Mouse (Mus musculus) embryonic facial prominence, embryonic 13.5 days (tissue): ENCODE results near the gene Lrp6. TPM values are rescaled to one million over a fixed set of nuclear protein-coding genes. Genes with fewer than 3 reads are reported as not detected.

Experiments
- ATAC-seq: fragments of 200-750 bp; cut with Nextera tagmentation; 2 replicates; pipeline ENCODE4 v1.8.0; 2017; ENCODE audit warnings: low read depth; ENCODE audit not compliant: insufficient number of reproducible peaks, insufficient read depth, low FRiP score, low TSS enrichment
- H3K27ac ChIP-seq: fragments of 300-500 bp; sonication (generic); 2 replicates; pipeline ENCODE4 v1.5.1; 2015; ENCODE audit warnings: moderate library complexity, mild to moderate bottlenecking, inconsistent platforms
- H3K27me3 ChIP-seq: fragments of 300-500 bp; sonication (generic); 2 replicates; pipeline ENCODE4 v1.6.1; 2015; ENCODE audit warnings: mild to moderate bottlenecking, inconsistent platforms
- H3K36me3 ChIP-seq: fragments of 300-500 bp; sonication (generic); 2 replicates; pipeline ENCODE4 v1.6.1; 2015; ENCODE audit warnings: mild to moderate bottlenecking, inconsistent platforms
- H3K4me1 ChIP-seq: fragments of 300-500 bp; sonication (generic); 2 replicates; pipeline ENCODE4 v1.6.1; 2015; ENCODE audit warnings: inconsistent platforms
- H3K4me2 ChIP-seq: fragments of 300-500 bp; sonication (generic); 2 replicates; pipeline ENCODE4 v1.6.1; 2015; ENCODE audit warnings: moderate library complexity, mild to moderate bottlenecking, inconsistent platforms
- H3K4me3 ChIP-seq: fragments of 300-500 bp; sonication (generic); 2 replicates; pipeline ENCODE4 v1.5.1; 2015; ENCODE audit warnings: mild to moderate bottlenecking, inconsistent platforms
- H3K9ac ChIP-seq: fragments of 300-500 bp; sonication (generic); 2 replicates; pipeline ENCODE4 v1.6.1; 2015; ENCODE audit warnings: mild to moderate bottlenecking, inconsistent platforms
- H3K9me3 ChIP-seq: fragments of 300-500 bp; sonication (generic); 2 replicates; pipeline ENCODE4 v1.6.1; 2016; ENCODE audit warnings: inconsistent platforms
- WGBS: fragments of 180-500 bp; shearing (Covaris S2); methylation state at CpG from one replicate; pipeline ENCODE4 v1.1.7; 2015; ENCODE audit warnings: mixed read lengths; 5-methylcytosine and 5-hydroxymethylcytosine counted together
- polyA plus RNA-seq: library from polyadenylated mRNA; unstranded; fragments of >200 nt; fragmentation: Nextera tagmentation; extraction: Ambion mirVana; gene quantifications from 2 replicates; pipeline ENCODE4 v1.2.1, GENCODE M21; 2015

Lrp6 gene
- polyA plus RNA-seq, 1 experiment from 2014 or later, result 34.2 TPM

DNA sequence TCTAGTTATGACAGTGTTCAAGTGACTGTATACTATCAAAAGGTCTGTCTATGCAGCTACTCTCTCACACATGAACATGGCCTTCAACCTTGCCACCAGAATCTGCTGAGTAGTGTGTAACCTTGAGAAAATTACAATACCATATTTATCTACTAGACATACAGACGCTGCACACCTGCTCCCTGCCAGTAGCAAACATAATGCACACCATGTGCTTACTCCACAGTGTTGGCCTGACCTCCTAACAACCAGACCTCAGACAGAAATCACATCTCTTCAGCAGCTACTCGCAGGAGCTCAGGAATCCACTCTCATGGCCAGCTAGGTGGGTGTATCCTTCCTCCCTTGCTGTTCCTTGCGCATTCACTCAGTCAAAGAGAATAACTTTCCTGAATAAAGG is 21.9 kb downstream of the Lrp6 start:
- no peaks in the 10 kb centered on the region for H3K9me3 ChIP-seq

DNA sequence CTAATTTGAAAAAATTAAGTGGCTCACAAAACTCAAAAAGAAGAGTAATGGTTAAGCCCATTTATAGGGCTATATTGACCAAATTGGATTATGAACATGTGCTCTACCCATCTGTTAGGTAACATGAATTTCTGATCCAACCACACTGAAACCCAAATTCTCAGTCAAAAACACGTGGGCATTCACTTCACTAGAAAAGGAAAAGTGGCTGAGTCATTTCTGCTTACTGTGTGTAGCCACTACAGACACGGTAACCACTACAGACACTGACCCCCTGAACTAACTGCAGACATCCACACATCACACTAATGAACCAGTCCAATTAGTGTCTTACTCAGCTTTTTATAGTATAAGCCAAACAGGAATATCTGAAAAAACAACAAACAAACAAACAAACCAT is 22.7 kb downstream of the Lrp6 start:
- Histone ChIP-seq H3K4me2 (no peak overlapping the region), H3K27me3 (no peaks in the 10 kb centered on the region), H3K4me3 (no peak overlapping the region), H3K4me1 (peaks cover 21% of the 10 kb centered on the region), H3K9ac (no peak overlapping the region), H3K27ac (no peak overlapping the region), H3K9me3 (no peaks in the 10 kb centered on the region), H3K36me3 (peaks cover 15% of the 10 kb centered on the region)
- 54% methylated on average over 2 of the region's 2 CpGs for WGBS
- no peak for ATAC-seq

More for the DNA sequence above, 21.9 kb downstream of the Lrp6 start:
- peaks cover 15% of the 10 kb centered on the region for H3K36me3 ChIP-seq
- no peaks in the 10 kb centered on the region for H3K27me3 ChIP-seq
- WGBS, result 64% methylated on average over 3 of the region's 3 CpGs
- no peak overlapping the region for H3K4me3 ChIP-seq
- no peak overlapping the region for H3K27ac ChIP-seq
- no peak for ATAC-seq
- H3K4me2 ChIP-seq, result no peak overlapping the region
- H3K9ac ChIP-seq, result no peak overlapping the region
- H3K4me1 ChIP-seq, result peaks cover 21% of the 10 kb centered on the region

DNA sequence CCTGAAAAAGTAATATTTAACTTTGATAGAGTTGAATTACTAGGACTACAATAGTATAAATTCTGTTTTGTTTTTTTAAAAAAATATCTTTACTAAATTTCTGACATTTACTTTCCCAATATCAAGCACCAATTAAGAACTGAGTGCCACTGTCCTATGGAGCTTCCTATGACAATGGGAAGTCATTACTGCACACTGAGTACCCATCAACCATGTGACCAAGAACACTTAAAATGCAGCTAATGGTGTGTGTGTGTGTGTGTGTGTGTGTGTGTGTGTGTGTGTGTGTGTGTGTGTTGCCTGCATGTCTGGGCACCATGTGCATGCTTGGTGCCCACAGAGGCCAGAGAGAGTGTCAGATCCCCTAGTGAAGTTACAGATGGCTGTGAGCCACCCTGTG is 23.2 kb downstream of the Lrp6 start:
- no peak overlapping the region for H3K4me2 ChIP-seq
- no peak for ATAC-seq
- H3K27me3 ChIP-seq, result no peaks in the 10 kb centered on the region

DNA sequence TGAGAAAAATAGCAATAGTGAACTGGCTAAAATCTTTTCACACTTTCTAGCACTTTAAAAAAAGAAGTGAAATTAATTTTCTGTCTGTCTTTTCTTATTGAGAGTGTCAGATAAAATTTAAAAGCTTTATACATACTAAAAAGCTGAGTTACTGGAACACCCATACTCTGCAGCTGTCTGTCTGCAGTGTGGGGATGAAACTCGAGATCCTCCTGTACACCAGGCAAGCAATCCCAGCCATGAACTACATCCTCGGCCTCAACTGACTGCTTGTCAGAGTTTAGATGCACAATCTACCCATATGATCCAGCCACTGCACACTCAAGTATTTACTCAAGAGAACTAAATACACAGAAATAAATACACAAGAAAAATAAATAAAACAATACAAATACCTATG is 24.4 kb downstream of the Lrp6 start:
- H3K27ac ChIP-seq, result no peak overlapping the region
- H3K27me3 ChIP-seq, result no peaks in the 10 kb centered on the region
- H3K4me1 ChIP-seq, result peaks cover 21% of the 10 kb centered on the region
- H3K9me3 ChIP-seq, result no peaks in the 10 kb centered on the region
- H3K4me2 ChIP-seq, result no peak overlapping the region
- H3K36me3 ChIP-seq, result peaks cover 12% of the 10 kb centered on the region
- 53% methylated on average over 2 of the region's 2 CpGs for WGBS
- H3K9ac ChIP-seq, result no peak overlapping the region
- no peak for ATAC-seq
- no peak overlapping the region for H3K4me3 ChIP-seq

More for the DNA sequence above, 23.2 kb downstream of the Lrp6 start:
- H3K36me3 ChIP-seq, result peaks cover 12% of the 10 kb centered on the region
- no peak overlapping the region for H3K4me3 ChIP-seq
- H3K27ac ChIP-seq, result no peak overlapping the region
- H3K4me1 ChIP-seq, result peaks cover 21% of the 10 kb centered on the region
- H3K9ac ChIP-seq, result no peak overlapping the region
- no peaks in the 10 kb centered on the region for H3K9me3 ChIP-seq

DNA sequence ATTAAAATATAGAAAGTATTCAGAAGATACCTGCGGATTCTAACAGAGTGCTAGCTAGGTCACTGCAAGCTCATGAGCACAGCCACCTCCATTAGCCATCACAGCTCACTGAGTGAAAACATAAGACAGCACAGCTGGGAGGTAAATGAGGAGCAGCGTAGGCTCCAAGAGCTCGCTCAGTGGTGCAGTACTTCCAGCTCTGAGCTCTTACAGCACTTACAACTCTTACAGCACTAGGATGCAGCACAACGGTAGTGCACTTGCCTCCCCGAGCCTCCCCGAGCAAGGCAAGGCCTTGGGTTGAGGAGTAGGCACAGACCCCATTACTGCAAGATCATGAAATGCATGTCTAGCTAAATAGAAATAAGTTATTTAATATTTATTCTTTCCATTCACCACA is 26.6 kb downstream of the Lrp6 start:
- H3K4me2 ChIP-seq, result no peak overlapping the region
- H3K9me3 ChIP-seq, result no peaks in the 10 kb centered on the region
- 83% methylated on average over 6 of the region's 6 CpGs for WGBS
- H3K27ac ChIP-seq, result no peak overlapping the region
- H3K9ac ChIP-seq, result no peak overlapping the region
- no peaks in the 10 kb centered on the region for H3K27me3 ChIP-seq
- ATAC-seq, result no peak
- no peak overlapping the region for H3K4me3 ChIP-seq
- peaks cover 15% of the 10 kb centered on the region for H3K4me1 ChIP-seq
- H3K36me3 ChIP-seq, result peaks cover 12% of the 10 kb centered on the region

DNA sequence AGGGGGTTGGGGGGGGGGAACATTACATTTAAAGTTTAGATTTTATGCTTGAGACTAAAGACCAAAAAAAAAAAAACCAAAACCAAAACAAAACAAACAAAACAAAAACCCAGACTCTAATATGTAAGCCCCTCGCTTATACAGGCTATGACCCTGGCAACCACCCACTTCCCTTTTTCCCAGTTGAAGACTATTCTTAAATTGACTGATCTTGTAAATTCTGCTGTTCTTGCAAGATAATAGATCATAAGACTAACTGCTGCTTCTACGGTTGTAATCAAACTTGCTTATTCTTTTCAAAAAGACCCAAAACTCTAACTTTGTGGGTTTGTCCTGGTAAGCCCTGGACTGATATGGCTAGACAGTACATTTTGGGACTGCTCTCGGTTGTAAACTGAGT is 27.3 kb downstream of the Lrp6 start:
- H3K9ac ChIP-seq, result no peak overlapping the region
- no peak for ATAC-seq
- no peak overlapping the region for H3K4me2 ChIP-seq
- no peak overlapping the region for H3K27ac ChIP-seq
- H3K4me1 ChIP-seq, result peaks cover 17% of the 10 kb centered on the region
- H3K9me3 ChIP-seq, result no peaks in the 10 kb centered on the region
- 92% methylated on average over 3 of the region's 3 CpGs for WGBS
- no peaks in the 10 kb centered on the region for H3K27me3 ChIP-seq
- H3K36me3 ChIP-seq, result peaks cover 12% of the 10 kb centered on the region
- H3K4me3 ChIP-seq, result no peak overlapping the region

DNA sequence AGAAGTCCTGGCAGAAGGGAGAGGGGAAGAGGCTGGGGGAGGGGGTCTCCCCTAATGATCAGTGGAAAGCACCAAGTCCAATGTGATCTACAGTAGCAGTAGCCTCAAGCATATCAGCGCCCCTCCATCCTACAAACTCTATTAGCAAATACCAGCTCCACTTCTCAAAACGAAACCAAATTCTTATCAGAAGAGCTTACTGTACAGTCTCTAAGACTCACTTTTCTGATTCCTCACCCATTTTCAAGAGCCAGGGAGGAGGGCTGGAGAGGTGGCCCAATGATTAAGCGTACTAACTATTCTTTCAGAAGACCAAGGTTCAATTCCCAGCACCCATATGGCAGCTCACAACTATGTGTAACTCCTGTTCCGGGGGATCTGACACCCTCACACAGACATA is 28.0 kb downstream of the Lrp6 start:
- no peak overlapping the region for H3K9ac ChIP-seq
- H3K4me1 ChIP-seq, result peaks cover 12% of the 10 kb centered on the region
- H3K9me3 ChIP-seq, result no peaks in the 10 kb centered on the region
- no peak for ATAC-seq
- H3K4me3 ChIP-seq, result no peak overlapping the region
- peaks cover 12% of the 10 kb centered on the region for H3K36me3 ChIP-seq
- H3K4me2 ChIP-seq, result no peak overlapping the region
- 86% methylated on average over 4 of the region's 4 CpGs for WGBS
- no peak overlapping the region for H3K27ac ChIP-seq
- H3K27me3 ChIP-seq, result no peaks in the 10 kb centered on the region

DNA sequence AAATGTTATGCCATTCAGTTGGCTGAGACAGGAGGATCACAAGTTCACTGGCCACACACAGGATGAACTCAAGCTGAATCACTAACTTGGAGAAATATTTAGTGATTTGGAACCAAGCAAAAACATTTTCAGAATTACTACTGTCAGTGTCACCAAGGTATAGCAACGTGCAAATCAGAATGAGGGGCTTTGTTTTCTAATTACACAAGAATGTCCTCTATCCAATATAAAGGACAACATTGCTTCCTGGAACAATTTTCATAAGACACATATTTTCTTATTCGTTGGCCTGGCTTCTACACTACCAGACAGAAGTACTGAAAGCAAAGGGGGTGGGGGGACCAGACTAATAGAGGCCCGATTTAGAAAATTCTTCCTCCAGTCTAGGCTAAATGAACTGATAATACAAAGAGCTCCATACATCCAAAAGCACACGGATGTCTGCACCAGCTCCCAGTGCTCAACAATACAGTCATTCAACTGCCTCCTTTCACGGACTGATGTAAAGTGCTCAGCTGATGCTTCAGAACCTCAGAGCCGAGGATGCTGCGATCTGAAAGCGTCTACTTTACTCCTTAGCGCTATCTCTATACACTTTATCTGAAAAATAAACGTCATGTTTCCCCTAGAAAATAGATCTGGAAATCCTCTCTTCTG is 29.2 kb downstream of the Lrp6 start:
- WGBS, result 41% methylated on average over 10 of the region's 10 CpGs
- no peak overlapping the region for H3K9ac ChIP-seq
- H3K9me3 ChIP-seq, result no peaks in the 10 kb centered on the region
- H3K4me1 ChIP-seq, result peaks cover 10% of the 10 kb centered on the region
- no peaks in the 10 kb centered on the region for H3K27me3 ChIP-seq
- H3K4me3 ChIP-seq, result no peak overlapping the region
- H3K27ac ChIP-seq, result no peak overlapping the region
- ATAC-seq, result no peak
- H3K4me2 ChIP-seq, result no peak overlapping the region
- H3K36me3 ChIP-seq, result peaks cover 12% of the 10 kb centered on the region

DNA sequence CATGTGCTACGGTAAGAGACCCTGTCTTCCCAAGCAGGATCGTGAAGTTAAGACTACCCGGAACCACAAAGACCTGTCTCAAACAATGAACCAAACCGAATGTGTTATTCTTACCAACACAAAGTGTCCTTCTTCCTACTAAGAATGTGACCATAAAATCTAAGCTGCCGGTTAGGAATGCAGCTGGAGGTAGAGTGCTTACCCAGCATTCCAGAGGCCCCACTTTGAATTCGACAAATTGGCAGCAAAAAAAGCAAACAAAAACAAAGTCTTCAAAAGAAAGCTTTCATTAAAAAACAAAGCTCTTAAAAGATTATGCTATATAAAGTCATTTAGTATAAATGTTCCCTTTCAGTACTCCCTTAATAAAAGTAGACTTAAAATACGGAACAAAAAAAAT is 31.6 kb downstream of the Lrp6 start:
- Histone ChIP-seq H3K4me3 (no peak overlapping the region), H3K27ac (no peak overlapping the region), H3K9ac (no peak overlapping the region), H3K27me3 (no peaks in the 10 kb centered on the region), H3K9me3 (no peaks in the 10 kb centered on the region), H3K4me2 (no peak overlapping the region), H3K4me1 (peaks cover 10% of the 10 kb centered on the region), H3K36me3 (peaks cover 8% of the 10 kb centered on the region)
- 63% methylated on average over 7 of the region's 7 CpGs for WGBS
- ATAC-seq, result no peak

DNA sequence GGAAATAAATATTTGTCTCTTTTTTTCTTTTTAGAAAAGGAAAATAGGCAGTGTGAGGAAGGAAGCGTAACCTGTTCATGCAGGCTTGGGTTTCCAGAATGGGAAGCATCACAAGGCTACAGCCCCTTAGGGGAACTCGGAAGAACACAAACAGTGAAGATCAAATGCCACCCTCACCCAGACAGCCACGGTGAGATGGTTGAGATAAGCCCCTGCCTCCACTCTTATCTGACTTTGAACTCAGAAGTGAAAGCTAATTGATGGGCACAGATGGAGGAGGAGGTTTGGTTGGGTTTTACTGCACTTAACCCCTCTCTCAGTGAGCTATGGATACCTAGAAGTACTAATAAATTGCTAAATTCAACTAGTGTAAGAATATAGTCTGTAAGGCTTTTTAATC is 33.7 kb downstream of the Lrp6 start:
- Histone ChIP-seq H3K9ac (no peak overlapping the region), H3K9me3 (no peaks in the 10 kb centered on the region), H3K4me1 (peaks cover 21% of the 10 kb centered on the region), H3K4me3 (no peak overlapping the region), H3K4me2 (no peak overlapping the region), H3K27ac (no peak overlapping the region), H3K27me3 (no peaks in the 10 kb centered on the region), H3K36me3 (peaks cover 8% of the 10 kb centered on the region)
- 55% methylated on average over 3 of the region's 3 CpGs for WGBS
- ATAC-seq, result no peak

DNA sequence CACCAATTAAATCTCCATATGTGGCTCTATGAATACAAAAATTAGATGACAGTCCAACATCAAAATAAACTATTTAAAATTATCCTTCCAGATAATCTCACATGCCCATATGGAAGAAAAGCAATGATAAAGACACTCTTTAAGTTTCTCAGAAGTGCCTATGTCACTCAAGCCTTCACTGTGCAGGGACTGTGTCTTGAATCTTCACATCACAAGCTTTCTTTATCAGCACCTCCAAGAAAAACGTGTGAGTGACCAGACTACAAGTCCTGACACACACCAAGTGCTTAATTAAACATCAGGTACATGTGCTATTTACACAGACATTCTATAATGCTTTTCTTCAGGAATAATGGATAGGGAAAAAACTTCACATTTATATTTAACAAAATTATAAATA is 34.8 kb downstream of the Lrp6 start:
- Histone ChIP-seq H3K36me3 (peaks cover 8% of the 10 kb centered on the region), H3K9ac (no peak overlapping the region), H3K4me3 (no peak overlapping the region), H3K27ac (no peak overlapping the region), H3K4me1 (peaks cover 31% of the 10 kb centered on the region), H3K27me3 (no peaks in the 10 kb centered on the region), H3K4me2 (no peak overlapping the region), H3K9me3 (no peaks in the 10 kb centered on the region)
- WGBS, result 61% methylated on average over 1 of the region's 1 CpGs
- ATAC-seq, result no peak

DNA sequence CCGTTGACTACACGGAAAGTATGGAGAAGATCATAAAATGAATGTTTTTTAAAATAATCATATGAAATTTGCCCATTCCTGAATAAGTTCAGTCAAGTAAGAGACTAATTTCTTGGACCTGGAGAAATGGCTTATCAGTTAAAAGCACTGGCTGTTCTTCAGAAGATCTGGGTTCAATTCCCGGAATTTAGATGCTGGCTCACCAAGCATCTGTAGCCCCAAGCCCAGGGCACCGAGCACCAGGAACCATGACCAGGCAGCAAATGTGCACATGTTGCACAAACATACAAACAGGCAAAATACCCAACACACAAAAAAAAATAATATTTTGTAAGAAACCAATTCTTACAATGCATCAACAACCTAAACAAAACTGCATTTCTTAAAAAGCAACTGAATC is 37.4 kb downstream of the Lrp6 start:
- Histone ChIP-seq H3K27me3 (no peaks in the 10 kb centered on the region), H3K4me3 (no peak overlapping the region), H3K9ac (no peak overlapping the region), H3K36me3 (peaks cover 8% of the 10 kb centered on the region), H3K4me1 (peaks cover 31% of the 10 kb centered on the region), H3K4me2 (no peak overlapping the region), H3K27ac (no peak overlapping the region), H3K9me3 (no peaks in the 10 kb centered on the region)
- 83% methylated on average over 4 of the region's 4 CpGs for WGBS
- ATAC-seq, result no peak
